Mouse (Mus musculus) neural tube, embryonic 11.5 days (tissue): ENCODE measurements at regions not wholly inside any gene's neighbourhood (a gene's known extent, or its start where the extent isn't known, plus 50 kb on each side); places are given as distances from the start of the nearest gene placed in this dataset.

Source experiments
- ATAC-seq: fragments of 200-750 bp; cut with Nextera tagmentation; 2 replicates; pipeline ENCODE4 v1.8.0; 2017; ENCODE audit warnings: moderate number of reproducible peaks, mild to moderate bottlenecking, moderate TSS enrichment, moderate library complexity; ENCODE audit not compliant: insufficient read depth, low FRiP score, low TSS enrichment
- DNase-seq: peaks from one replicate; pipeline ENCODE4 v3.0.0-alpha.2; 2015; ENCODE audit warnings: low spot score
- H3K27ac ChIP-seq: fragments of 300-500 bp; sonication (generic); 2 replicates; pipeline ENCODE4 v1.5.1; 2014; ENCODE audit warnings: low read depth, mild to moderate bottlenecking, low read length
- H3K27me3 ChIP-seq: fragments of 300-500 bp; sonication (generic); 2 replicates; pipeline ENCODE4 v1.6.1; 2014; ENCODE audit warnings: mild to moderate bottlenecking, low read length, mixed read lengths; ENCODE audit not compliant: control insufficient read depth, insufficient read depth
- H3K36me3 ChIP-seq: fragments of 300-500 bp; sonication (generic); 2 replicates; pipeline ENCODE4 v1.6.1; 2014; ENCODE audit warnings: mild to moderate bottlenecking, low read length, moderate library complexity, mixed read lengths; ENCODE audit not compliant: control insufficient read depth, insufficient read depth
- H3K4me1 ChIP-seq: fragments of 300-500 bp; sonication (generic); 2 replicates; pipeline ENCODE4 v1.6.1; 2014; ENCODE audit warnings: low read length, mixed read lengths; ENCODE audit not compliant: control insufficient read depth, insufficient read depth
- H3K4me2 ChIP-seq: fragments of 300-500 bp; sonication (generic); 2 replicates; pipeline ENCODE4 v1.6.1; 2014; ENCODE audit warnings: low read depth, mild to moderate bottlenecking, moderate library complexity
- H3K4me3 ChIP-seq: fragments of 300-500 bp; sonication (generic); 2 replicates; pipeline ENCODE4 v1.5.1; 2014; ENCODE audit warnings: low read depth, low read length
- H3K9ac ChIP-seq: fragments of 300-500 bp; sonication (generic); 2 replicates; pipeline ENCODE4 v1.6.1; 2014; ENCODE audit warnings: mild to moderate bottlenecking, low read length
- H3K9me3 ChIP-seq: fragments of 300-500 bp; sonication (generic); 2 replicates; pipeline ENCODE4 v1.6.1; 2016; ENCODE audit warnings: low read length; ENCODE audit not compliant: control insufficient read depth
- WGBS: fragments of 180-500 bp; shearing (Covaris S2); extraction: QIAGEN DNeasy Blood & Tissue Kit; methylation state at CpG from one replicate; pipeline ENCODE4 v1.1.7; 2014; 5-methylcytosine and 5-hydroxymethylcytosine counted together

DNA sequence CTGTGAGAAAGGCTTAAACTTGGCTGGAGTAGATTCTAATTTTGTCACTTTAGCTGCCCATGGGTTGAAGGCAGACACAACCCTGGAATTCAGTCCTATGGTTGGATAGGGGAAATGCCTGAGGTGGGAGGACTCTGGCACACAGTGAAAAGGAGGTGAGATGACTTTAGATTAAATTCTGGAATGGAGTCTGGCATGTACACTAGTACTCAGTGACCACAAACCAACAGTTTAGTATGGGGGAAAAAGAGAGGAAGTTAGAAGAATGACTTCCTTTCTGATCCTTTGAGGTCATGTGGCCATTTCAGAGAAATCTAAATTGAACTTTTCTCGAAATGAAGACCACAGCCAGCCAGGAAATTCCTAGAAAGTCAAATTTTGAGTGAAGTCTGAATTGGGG, 285.5 kb downstream of the Fam49a start:
- no peaks in the 10 kb centered on the region for H3K9me3 ChIP-seq
- ATAC-seq, result no peak
- H3K27me3 ChIP-seq, result no peaks in the 10 kb centered on the region
- no peak overlapping the region for H3K27ac ChIP-seq
- 89% methylated on average over 1 of the region's 1 CpGs for WGBS
- H3K9ac ChIP-seq, result no peak overlapping the region
- H3K4me1 ChIP-seq, result no peaks in the 10 kb centered on the region
- DNase-seq, result no peak
- H3K4me3 ChIP-seq, result no peak overlapping the region
- H3K36me3 ChIP-seq, result no peaks in the 10 kb centered on the region
- H3K4me2 ChIP-seq, result no peak overlapping the region

DNA sequence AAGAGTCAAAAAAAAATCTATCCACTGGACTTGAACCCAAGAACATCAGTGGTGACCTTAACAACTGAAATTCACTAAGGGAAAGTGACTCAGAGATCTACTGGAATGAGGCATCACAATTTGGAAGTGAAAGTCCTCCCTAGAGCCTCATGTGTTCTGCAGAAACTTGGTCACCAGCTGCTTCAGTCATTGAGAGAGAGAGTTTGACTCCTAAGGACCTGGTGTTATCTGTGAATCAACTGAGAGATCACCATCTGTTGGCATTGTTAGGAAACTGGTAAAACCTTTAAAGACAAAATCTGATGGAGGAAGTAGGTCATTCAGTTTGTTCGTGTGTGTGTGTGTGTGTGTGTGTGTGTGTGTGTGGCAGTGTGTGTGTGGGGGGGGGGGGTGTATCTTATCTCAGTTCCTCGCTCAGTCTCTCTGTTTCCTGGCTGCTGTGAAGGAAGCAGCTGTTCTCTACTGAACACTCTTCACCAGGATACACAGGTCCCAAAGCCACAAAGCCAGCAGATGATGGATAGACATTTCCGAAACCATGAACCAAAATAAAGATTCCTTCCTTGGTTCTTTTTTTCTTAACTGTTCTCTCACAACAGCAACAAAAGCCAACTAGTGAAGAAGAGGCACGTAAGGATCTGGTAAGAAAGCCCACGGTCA, 284.6 kb downstream of the Fam49a start:
- no peak overlapping the region for H3K9ac ChIP-seq
- H3K4me3 ChIP-seq, result no peak overlapping the region
- H3K4me1 ChIP-seq, result 0 out of 2 replicates have a peak, but pooled peaks cover under 1% of the 10 kb centered on the region
- DNase-seq (no peak), ATAC-seq (no peak)
- no peaks in the 10 kb centered on the region for H3K36me3 ChIP-seq
- no peaks in the 10 kb centered on the region for H3K27me3 ChIP-seq
- H3K27ac ChIP-seq, result no peak overlapping the region
- no peaks in the 10 kb centered on the region for H3K9me3 ChIP-seq
- 91% methylated on average over 5 of the region's 5 CpGs for WGBS
- no peak overlapping the region for H3K4me2 ChIP-seq

DNA sequence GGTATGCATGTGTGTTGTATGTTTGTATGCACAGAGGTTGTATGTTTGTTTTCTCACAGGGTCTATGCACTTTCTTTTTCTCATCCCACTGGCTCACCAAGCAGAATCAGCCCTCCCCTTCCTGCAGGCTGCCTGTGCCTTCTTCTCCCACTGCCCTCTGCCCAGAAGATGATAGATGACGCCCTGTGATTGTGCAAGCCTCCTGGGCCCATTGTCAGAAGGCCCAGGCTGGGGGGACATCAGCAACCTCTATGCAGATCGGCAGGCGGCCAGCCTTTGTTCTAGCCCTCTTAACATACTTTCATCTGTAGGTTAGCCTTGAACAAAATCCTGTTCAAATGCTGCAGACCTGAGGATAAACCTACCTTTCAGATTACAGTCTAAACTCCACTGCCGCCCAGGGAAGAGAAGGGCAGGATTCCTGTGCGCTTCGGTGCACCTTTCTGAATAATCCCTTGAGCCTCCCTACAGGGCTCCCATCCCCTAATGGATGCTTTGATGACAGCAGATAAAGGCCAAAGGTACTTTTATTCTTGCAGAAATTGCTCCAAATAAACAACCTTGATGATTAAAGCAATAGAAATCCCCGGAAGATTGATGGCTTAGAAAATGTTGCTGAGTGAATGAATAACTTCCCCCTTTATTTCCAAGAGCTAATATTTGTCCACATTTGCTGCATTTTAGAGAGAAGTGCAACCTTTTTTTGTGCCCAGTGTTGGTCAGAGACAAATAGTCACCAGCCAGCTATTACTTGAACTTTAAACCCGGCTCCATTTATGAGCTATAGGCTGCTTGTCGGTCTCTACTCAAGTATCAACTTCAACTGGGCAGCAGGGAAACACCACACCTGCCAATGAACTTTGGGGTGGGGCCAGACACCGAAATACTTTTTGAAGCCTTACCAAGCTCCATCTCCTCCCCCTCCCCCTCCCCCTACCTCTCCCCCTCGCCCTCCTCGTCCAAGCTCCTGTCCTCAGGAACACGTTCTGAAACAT, 279.4 kb downstream of the Fam49a start:
- WGBS, result 46% methylated on average over 13 of the region's 13 CpGs
- H3K9ac ChIP-seq, result no peak overlapping the region
- 0 out of 2 replicates have a peak, but pooled peaks cover 5% of the 10 kb centered on the region for H3K4me1 ChIP-seq
- H3K9me3 ChIP-seq, result no peaks in the 10 kb centered on the region
- no peak overlapping the region for H3K4me2 ChIP-seq
- H3K27ac ChIP-seq, result no peak overlapping the region
- no peaks in the 10 kb centered on the region for H3K36me3 ChIP-seq
- no peak for ATAC-seq
- no peak overlapping the region for H3K4me3 ChIP-seq
- no peaks in the 10 kb centered on the region for H3K27me3 ChIP-seq
- peak; percentile 39 for DNase-seq

GRCm38 (mm10) chr12:12539291-12539690, 277.4 kb downstream of the Fam49a start:
- WGBS, result 82% methylated on average over 3 of the region's 3 CpGs
- H3K9ac ChIP-seq, result no peak overlapping the region
- no peak overlapping the region for H3K4me3 ChIP-seq
- ATAC-seq (no peak), DNase-seq (no peak)
- no peaks in the 10 kb centered on the region for H3K27me3 ChIP-seq
- no peak overlapping the region for H3K27ac ChIP-seq
- no peaks in the 10 kb centered on the region for H3K36me3 ChIP-seq
- no peaks in the 10 kb centered on the region for H3K9me3 ChIP-seq
- 0 out of 2 replicates have a peak, but pooled peaks cover 5% of the 10 kb centered on the region for H3K4me1 ChIP-seq
- no peak overlapping the region for H3K4me2 ChIP-seq

DNA sequence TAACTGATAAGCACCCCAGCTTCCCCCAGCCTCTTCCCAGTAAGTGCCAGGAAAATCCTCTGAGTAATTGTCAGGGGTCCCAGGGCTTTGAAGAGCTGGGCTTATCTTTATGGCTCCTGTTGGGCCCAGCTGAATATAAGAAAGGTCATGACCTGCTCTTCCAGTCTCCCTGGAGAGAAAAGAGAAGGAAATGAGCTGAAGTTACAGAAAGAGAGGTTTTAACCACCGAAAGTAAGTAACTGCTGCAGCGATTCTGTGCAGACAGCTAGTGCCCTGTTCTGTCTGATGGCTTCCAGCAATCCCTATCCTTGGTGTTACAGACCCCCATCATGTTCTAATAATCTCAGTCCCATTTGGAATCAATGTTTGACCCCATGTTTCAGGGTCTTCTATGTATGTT, 272.8 kb downstream of the Fam49a start:
- WGBS, result 11% methylated on average over 2 of the region's 2 CpGs
- no peaks in the 10 kb centered on the region for H3K4me1 ChIP-seq

DNA sequence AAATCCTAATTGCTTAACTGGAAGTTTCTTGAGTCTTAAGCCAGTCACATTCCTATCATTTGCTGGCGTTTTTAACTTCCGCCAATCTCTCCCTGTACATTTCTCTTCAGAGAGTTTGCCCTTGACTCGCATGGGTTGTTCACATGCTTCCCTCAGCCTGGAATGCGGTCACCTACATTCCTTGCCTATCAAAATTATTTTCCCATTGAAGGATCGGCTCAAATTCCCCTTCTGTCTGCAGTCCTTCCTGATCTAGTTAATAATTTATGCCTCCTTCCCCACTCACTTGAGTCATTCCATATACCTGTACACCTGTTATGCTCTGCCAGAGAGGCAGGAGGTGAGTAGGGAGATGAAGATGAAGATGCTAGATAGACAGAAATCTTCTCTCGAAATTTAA, 268.9 kb downstream of the Fam49a start:
- no peak overlapping the region for H3K4me2 ChIP-seq
- DNase-seq (no peak), ATAC-seq (no peak)
- no peaks in the 10 kb centered on the region for H3K4me1 ChIP-seq
- H3K9me3 ChIP-seq, result no peaks in the 10 kb centered on the region
- no peaks in the 10 kb centered on the region for H3K27me3 ChIP-seq
- H3K9ac ChIP-seq, result no peak overlapping the region
- WGBS, result 87% methylated on average over 6 of the region's 6 CpGs
- H3K4me3 ChIP-seq, result no peak overlapping the region
- no peak overlapping the region for H3K27ac ChIP-seq
- no peaks in the 10 kb centered on the region for H3K36me3 ChIP-seq

More for the DNA sequence above, 272.8 kb downstream of the Fam49a start:
- no peak for DNase-seq
- Histone ChIP-seq H3K27ac (no peak overlapping the region), H3K9ac (no peak overlapping the region), H3K27me3 (no peaks in the 10 kb centered on the region), H3K36me3 (no peaks in the 10 kb centered on the region), H3K4me2 (no peak overlapping the region), H3K9me3 (no peaks in the 10 kb centered on the region), H3K4me3 (no peak overlapping the region)
- ATAC-seq, result no peak

DNA sequence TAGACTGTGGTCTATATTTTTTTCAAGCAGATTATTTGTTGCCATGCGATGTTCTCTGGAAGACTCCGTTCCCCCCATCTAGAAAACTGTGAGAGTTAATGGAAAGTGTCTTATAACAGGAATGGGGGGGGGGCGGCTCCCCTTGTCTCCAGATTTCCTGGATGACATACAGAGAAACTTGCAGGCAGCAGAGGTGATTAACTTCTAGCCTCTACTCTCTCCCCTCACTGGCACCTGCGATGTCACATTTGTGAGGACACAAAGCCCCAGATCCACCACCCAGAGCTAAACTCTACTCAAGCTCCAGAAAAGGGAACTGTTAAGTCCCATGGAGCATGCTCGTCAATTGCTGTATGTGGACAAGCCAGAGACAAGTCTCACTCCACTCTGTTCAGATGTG, 267.6 kb downstream of the Fam49a start:
- Histone ChIP-seq H3K9me3 (no peaks in the 10 kb centered on the region), H3K4me1 (no peaks in the 10 kb centered on the region), H3K9ac (no peak overlapping the region), H3K36me3 (no peaks in the 10 kb centered on the region), H3K27ac (no peak overlapping the region), H3K4me3 (no peak overlapping the region), H3K4me2 (no peak overlapping the region), H3K27me3 (no peaks in the 10 kb centered on the region)
- ATAC-seq (no peak), DNase-seq (no peak)
- WGBS, result 80% methylated on average over 5 of the region's 5 CpGs

GRCm38 (mm10) chr12:12528478-12528981, 266.6 kb downstream of the Fam49a start:
- Histone ChIP-seq H3K9me3 (no peaks in the 10 kb centered on the region), H3K27ac (no peak overlapping the region), H3K9ac (no peak overlapping the region), H3K4me1 (no peaks in the 10 kb centered on the region), H3K36me3 (no peaks in the 10 kb centered on the region), H3K27me3 (no peaks in the 10 kb centered on the region), H3K4me2 (no peak overlapping the region), H3K4me3 (no peak overlapping the region)
- WGBS, result 55% methylated on average over 3 of the region's 3 CpGs
- ATAC-seq (no peak), DNase-seq (no peak)
